Mouse (Mus musculus): ENCODE data around the gene Nr1d1.

DNA sequence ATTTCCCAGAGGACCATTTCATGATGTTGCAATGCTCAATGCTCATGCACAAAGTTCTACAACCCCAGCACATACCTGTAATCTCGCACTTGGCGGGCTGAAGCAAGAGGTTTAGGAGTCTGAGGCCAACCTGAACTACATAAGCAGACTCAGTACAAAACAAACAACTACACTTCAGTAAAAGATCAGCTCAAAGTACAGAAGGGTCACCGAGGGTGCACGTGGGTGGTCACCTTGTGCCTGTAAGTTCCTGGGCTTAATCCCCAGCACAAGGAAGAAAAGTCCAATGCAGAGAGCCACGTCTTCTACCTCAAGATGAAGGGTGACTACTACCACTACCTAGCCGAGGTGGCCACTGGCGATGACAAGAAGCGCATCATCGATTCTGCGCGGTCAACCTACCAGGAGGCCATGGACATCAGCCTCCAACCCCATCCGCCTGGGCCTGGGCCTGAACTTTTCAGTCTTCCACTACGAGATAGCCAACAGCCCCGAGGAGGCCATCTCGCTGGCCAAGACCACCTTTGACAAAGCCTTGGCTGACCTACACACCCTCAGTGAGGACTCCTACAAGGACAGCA, 49.1 kb downstream of the Nr1d1 start:
- TF ChIP-seq CTCF (IDR thresholded peaks at IDR 0.05; ENCODE audit: low read depth, low read length), result no peak
- no peak for TF ChIP-seq GATA1 (IDR thresholded peaks at IDR 0.05; ENCODE audit: borderline replicate concordance, low read length)
- no peak for TF ChIP-seq TAL1 (conservative IDR thresholded peaks at IDR 0.05; ENCODE audit: low read depth, low read length)
